Mouse (Mus musculus) mouse embryonic stem cell (cell line): Measurements from ENCODE around the gene Ccdc57.

ENCODE experiments used
- in situ Hi-C, 2 experiments: fragments of 300-500 bp; cut with MboI; formaldehyde crosslinking; loops; 1 replicate in 1 of 2; 3 replicates in 1 of 2; pipeline ENCODE4 v1.14.3; 2019 to 2020; ENCODE audit warnings: low sequenced_read_pairs in 2 of 2, low pct_unique_long_range_greater_than_20kb in 1 of 2, mixed read lengths in 1 of 2; ENCODE audit not compliant: unreplicated experiment in 1 of 2

Gene Ccdc57

DNA sequence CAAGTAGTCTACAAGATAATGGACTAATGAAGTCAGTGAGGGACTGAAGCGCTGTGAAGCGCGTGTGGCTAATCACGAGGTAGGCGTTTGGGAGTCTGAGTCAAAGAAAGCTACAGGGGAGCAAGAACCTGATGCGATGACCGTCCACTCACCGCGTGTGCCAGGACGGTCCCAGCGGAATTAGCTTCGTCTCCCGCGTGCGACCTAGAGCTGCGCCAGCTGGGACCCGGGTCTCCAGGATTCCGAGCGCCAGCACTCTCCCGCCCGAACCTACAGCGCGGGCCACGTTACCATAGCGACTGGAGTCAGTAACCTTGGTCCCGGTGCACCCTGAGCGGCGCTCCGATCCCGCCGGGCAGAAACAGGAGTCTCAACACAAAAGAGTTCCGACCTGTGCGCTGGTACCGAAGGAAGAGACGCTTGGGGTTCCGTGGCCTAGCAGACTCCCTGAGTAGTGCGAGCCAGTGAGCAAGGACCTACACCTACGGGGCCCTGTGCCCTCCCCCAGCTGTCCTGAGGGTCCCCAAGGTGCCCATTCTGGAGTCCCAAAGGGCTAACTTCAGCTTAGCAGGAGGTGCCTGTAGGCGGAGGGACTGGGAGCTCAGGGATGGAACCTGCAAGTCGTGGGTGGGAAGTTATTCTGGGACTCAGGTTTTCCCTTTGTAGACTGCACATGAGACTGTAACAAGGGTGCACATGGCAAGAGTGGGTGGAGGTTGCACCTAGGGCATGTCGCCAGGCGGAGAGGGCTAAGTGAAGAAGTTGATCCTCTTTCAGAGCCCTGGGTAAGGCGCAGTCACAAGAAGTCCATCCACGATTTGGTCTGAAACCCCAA is at the start of gene Ccdc57:
Gene Ccdc57, minus strand, starts transcription at position 309 of the 835 bp plus-strand sequence.
- in situ Hi-C loops: no loop called here

DNA sequence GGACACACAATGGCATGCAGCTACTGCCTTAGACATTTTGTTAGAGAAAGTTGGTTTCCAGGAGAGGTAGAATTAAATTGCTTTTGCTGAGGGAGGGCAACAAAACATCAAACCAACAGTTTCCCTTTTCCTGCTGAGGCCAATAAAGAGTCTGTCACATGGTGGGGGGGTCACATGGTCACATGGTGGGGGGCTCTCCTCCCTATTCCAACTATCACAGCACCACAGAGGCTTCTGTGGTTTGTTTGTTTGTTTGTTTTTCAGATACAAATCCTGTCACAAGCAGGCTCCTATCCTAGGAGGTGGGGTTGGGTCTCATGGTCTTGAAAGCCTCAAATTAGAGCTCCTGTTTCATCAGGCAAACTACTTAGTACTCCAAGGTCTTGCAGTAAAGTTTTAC is 49.8 kb upstream of the Ccdc57 start:
- in situ Hi-C loops: no loop called here

DNA sequence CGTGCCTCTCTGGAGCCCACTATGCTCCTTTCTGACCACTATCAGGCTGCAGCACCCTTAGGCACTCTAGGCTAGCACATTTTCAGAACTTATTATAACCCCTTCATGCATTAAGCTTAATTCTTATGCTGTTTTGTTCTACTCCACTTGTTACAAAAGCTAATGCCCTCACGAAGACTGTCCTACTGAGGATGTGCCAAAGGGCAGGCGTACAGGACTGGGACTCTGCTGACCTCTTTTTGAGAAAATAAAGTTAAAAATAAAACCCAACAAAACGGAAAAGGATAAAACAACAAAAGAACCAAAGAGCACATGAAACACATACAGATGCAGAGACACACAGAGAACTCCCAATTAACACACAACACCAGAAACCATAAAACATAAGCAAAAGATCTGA is 49.0 kb upstream of the Ccdc57 start:
- in situ Hi-C loops: no loop called here

DNA sequence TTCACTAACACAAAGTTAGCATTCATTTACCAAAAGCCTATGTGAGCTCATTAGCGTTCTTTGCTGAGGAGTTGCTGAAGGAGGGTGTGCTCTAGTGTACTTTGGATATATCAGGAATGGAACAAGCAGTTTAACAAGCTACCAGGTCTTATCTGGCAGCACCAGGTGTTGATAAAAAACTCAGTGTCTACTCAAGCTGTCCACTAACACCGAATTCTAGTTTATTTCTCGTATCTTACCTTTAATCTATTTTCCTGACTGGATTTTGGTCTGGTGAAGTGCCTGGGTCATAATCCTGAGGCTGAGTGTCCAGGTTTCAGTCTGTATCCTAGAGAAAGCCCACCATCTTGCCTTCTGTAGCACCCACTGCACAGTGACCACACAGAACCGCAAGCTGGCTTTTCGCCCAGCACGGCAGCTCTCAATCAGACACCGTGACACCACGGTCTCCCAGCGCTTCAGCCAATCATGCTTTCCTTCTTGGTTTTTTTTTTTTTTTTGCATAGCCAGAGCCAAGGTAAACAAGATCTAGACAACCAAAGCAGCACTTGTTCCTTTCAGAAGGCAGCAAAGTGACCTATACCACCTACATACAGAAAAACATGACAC is 47.9 kb upstream of the Ccdc57 start:
- in situ Hi-C loops: no loop called here

DNA sequence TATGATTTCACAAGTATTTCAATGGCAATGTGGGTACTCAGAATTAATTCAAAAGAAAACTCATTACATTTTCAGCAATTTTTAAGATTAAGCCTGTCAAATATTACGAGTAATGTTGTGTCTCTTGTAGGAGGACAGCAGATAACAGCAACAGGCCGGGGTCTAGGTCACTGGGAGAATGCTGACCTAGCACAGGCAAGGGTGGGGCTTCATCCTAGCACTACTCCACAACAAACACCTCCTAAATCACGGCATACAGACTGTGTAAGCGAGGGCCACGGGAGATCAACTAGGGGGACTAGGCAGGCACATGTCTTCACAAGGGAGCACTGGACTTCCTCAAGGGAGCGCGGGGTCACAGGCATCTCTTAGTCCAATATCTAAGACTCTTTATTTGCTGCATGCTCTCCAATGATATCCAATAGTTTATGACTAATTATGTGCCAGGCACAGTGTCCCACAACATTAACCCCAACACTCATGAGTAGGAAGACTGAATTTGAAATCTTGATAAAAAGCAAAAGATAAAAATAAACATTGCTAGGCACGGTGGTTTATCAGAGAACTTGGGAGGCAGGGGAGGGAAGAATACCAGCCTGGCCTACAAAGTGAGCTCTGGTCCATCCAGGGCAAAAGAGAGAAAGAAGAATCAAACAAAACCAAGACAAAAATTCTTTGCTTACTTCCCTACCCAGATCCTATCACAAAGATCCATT is 47.2 kb upstream of the Ccdc57 start:
- in situ Hi-C loops: no loop called here

DNA sequence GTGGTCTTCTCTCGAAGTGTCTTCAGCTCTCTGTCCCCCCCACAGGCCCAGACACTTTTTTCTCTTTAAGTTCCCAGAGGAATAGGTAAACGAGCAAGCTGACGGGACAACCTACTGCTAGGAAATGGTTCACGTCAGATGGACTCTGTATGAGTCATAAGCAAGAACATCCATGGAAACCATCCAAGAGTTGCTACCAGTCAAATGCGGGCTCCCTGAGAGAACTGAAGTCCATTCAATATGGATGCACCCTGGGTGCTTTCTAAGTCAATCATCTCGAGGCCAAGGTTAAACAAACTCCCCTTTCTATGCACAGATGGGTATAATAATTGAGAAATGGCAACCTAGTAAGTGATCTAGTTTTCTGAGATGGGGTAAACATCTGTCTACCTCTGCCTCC is 40.6 kb upstream of the Ccdc57 start:
- in situ Hi-C loops: no loop called here

DNA sequence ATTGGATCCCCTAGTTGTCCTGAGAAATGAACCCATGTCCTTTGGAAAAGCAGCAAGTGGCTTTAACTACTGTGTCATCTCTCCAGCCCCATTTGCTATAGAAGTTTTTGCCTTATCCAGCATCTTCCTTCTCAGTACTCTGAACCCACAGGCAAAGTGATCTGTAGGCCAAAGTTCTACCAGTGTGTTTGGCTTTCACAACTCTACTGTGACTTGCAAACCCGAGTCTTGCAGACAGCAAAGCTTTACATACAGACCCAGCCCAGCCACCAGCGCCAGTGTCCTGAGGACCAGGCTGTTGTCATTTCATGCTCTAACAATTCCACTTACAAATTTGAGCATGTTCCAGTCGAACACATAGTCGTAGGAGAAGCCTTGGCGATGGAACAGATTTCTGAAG is 38.6 kb upstream of the Ccdc57 start:
- in situ Hi-C loops: no loop called here

DNA sequence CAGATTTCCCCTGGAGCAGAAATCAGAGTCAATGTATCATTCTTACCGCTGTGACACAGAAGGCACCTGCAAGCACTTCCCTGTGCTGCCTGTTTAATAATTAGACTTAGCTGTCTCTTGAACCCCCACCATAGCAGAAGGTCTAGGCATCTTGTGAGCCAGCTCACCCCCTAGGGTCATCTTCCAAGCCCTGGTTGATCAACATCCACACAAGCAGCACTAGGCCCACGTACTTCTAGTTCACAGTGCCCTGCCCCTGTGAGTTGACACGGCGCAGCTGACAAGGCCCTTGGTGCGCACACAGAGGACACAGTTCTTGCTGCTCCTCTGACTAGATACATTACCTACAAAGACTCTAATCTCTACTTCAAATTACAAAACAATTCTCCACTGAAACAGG is 37.1 kb upstream of the Ccdc57 start:
- in situ Hi-C loops: no loop called here

DNA sequence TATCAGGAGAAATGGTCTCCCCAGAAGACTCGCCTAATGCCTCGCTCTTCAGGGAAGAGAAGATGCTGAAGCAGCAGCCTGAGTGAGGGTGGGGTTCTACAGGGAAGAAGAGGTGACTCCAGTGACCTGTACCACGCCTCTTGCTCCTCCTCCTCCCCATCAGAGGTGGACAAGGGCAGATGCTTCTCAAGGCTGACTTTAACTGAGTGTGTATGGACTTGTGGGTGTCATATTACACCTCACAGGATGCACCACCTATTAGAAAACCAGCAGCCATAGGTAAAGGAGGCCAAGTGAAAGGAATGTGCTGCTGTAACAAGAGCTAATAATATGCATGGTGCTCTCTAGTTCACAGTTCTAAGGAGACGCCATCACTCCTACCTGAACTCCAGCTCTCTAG is 32.9 kb upstream of the Ccdc57 start:
- in situ Hi-C loops: no loop called here

DNA sequence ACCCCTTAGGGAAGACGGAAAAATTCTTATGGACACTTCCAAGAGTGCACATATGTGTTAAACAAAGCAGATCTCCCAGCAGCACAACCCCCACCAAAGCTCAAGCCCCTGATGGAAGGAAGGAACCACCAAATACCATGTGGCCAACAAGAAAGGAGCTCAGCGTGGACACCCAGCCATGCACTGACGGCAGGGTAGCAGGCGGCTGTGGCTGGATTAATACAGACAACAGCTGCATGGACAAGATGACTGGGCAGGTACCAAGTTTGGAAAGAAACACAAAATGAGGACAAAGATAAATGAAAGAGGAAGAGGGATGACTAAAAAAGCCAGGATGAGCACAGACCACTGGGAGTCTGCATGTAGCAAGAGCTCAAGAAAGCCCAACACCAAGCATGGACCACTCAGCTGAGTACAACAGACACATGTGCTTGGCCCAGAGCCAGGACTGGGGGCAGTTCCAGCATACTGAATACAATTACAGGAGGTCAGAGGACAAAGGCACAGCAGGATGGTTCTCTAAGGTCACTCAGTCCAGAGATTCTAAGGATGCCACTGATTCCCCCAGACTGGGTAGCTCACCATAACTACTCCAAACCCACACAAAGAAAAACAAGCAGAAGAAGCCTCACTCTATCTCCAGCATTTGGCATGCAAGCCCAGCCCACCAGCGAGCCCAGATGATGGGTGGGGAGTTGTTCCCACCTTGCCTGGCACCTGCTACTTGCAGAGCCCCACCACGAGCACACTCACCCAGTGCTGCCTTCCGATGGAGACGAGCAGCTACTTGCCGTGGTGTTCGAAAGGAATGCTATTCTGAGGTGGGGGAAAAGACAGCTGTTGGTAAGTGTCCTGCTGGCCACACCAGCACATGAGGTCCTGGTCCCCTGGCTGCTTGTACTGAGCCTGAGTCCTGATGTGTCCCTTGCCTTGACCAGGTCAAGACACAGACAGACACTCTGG is 31.8 kb upstream of the Ccdc57 start:
- in situ Hi-C loops: no loop called here

DNA sequence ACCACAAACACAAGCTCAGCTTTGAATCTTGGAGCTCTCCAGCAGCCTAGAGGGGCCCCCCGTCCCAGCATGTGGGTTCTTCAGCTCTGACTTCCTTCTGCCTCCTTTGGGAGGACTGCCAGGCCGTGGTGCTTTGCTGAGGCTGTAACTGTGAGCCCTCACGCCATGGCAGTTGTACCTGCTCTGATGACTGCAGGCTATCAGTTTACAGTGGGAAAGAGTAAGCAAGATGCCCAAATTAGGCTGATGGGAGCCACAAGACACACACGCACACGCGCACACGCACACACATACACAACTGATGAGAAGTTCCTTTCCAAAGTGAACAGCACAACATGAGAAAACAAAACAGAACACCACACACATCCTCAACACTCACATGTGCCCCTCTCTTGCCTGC is 30.2 kb upstream of the Ccdc57 start:
- in situ Hi-C loops: no loop called here

DNA sequence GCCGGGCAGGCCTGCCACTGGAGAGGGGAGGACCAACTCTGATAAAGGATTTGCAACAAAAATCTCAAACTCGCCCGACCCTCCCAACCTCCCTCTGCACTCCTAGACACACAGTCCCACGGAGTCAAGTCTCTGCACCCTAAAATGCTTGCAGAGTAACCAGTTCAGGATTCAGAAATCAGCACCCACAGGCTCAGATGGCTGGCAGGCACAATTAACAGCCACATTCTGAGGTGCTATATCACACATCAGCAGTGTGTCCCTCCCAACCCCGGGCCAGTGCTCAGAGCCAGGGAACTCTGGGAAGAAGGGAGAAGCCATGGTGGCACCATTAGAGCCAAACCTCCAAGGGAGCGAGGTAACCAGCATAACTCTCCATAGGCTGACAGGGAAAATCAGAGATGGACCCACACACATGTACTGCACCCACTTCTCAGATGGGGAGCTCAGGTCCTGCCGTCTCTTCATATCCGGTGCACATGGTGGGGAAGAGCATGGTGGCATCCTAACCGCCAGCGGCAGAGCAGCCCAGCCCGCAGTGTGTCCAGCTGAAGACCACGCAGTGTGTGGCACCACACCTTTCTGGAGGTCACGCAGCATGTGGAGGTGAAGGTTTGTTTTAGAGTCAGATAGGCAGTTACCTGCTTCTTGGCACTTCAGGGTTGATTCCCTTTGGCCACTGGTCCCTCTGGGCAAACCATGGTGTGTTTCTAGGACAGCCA is 29.5 kb upstream of the Ccdc57 start:
- in situ Hi-C loops: no loop called here

DNA sequence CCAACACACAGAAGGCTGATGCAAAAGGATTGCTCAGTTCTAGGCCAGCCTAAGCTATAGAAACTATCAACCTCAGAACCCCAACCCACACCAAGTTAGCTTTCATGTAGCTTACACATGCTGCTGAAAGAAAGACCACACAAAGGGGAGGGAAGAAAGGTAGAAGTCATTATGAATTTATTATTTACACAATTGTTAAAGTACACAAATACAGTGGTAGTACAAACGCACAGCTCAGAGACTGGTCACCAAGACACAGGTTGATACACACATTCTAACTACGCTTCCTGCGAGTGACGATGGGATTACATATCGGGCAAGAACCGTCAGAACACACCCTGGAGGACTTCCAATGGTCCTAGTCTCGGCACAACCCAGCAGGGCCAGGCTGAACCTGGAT is 28.9 kb upstream of the Ccdc57 start:
- in situ Hi-C loops: no loop called here

DNA sequence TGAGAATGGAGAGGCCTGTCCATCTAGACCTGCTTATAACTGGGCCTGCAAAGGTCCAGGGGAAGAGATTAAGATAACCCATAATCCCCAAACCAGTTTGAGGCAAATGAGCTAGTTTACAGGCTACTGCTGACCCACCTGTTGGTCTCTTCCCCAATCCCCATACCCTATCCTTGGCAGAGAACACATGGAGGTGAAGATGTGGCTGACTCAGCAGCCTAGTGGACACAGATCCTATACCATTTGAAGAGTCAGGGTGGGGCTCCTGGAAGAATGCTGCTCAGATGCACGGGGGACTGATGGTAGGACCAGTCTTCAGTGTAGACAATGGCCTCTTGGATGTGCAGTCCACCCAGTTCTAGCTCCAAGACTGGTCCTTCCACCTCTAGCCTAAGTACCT is 27.6 kb upstream of the Ccdc57 start:
- in situ Hi-C loops: no loop called here

DNA sequence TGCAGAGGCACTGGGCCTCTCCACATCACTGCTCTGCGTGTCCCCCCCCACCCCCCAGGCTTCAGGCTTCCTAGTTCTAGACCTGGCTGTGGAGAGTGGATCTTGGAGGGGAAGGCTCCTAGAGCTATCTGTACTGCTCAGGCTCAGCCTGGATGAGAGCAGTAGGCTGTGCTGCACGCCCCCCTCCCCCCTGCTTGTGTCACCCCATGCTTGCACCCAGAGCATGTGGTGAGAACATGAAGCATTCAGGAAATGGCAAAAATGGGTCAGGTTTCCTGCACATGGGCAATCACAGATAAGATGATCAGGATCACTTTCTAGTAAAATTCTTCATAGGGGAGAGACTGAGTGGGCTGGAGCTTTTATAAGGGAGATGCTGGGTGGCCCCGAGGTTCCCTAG is 26.9 kb upstream of the Ccdc57 start:
- in situ Hi-C loops: no loop called here

DNA sequence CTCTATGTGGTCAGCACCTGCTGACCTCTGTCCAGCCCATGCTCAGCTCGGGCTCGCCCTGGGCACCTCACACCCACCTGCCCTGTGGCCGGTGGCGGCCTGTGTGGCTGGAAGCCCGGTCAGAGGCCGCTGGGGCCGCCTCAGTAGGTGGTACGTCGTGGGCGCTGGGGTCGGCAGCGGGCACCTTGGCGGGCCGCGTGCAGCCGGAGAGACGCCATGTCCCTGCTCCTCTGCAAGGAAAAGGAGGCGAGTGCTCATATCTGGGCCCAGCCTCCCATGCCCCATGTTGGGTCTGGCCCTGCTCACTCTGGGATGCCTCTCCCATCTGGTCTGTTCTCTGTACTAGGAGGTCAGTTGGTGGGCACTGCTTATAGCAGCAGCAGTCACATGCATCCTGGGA is 26.4 kb upstream of the Ccdc57 start:
- in situ Hi-C loops: no loop called here

DNA sequence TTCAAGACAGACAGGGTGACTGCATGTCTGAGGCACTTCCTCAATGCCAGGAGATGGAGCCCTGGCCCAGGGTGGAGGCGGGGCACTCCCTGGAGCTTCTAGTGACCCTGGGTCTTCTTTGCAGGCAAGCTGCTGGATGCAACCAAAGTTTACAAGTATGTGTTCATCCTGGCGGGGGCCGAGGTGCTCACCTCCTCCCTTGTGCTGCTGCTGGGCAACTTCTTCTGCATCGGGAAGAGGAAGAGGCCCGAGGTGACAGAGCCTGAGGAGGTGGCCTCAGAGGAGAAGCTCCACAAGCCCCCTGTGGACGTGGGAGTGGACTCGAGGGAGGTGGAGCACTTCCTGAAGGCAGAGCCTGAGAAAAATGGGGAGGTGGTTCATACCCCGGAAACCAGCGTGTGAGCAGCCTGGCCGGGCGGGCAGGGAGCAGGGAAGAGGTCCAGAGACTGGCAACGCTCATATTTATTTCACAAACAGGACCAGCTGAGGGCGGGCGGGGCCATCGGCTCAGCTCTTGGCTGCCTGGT is 25.1 kb upstream of the Ccdc57 start:
- in situ Hi-C loops: no loop called here

DNA sequence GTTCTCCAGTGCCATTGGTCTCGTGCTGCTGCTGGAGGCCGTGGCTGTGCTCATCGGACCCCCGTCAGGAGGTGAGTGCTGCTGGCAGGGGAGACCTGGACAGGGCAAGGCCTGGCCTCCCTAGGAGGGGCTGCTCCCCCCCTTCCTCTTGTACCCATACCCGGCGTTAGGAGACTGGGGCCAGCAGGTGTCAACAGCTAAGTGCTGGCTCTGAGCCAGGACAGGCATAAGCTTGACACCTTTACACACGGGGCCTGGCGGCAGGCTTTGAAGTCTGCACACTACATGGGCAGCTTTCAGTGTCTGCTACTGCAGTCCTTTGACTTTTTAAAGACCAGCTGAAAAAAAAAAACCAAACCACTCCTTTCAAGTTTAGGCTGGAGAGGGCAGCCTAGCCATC is 24.4 kb upstream of the Ccdc57 start:
- in situ Hi-C loops: no loop called here
